Mouse (Mus musculus): Measurements from ENCODE around the gene Arap2. TPM values are rescaled to one million over a fixed set of nuclear protein-coding genes. Genes with fewer than 3 reads are reported as not detected.
"Not testable (repeated sequence)": the region's sequence is repeated elsewhere in the genome, so short reads cannot be mapped to it uniquely, and the experiment has no call there.

The Arap2 gene
- polyA plus RNA-seq, 1 experiment from 2014 or later, result 1.6 TPM

- H3K36me3 ChIP-seq, result no peaks in the 10 kb centered on the region
- H3K9me3 ChIP-seq, result no peaks in the 10 kb centered on the region
- H3K27me3 ChIP-seq, result peaks cover 4% of the 10 kb centered on the region; the same call in 1 of the 2 replicates
- ATAC-seq (ENCODE audit: low read depth), result no peak
- H3K27ac ChIP-seq (replicated peaks), result no peak overlapping the region
- peaks cover 7% of the 10 kb centered on the region; the same call in 1 of the 2 replicates for H3K4me1 ChIP-seq (replicated peaks)
- WGBS, result 79% methylated on average over 5 of the region's 5 CpGs
- H3K4me2 ChIP-seq, result no peak overlapping the region
- H3K4me3 ChIP-seq, result no peak overlapping the region
- no peak overlapping the region for H3K9ac ChIP-seq
Measured at GRCm38 (mm10) chr5:62764161-62764560, 1.8 kb downstream of the Arap2 start.

DNA sequence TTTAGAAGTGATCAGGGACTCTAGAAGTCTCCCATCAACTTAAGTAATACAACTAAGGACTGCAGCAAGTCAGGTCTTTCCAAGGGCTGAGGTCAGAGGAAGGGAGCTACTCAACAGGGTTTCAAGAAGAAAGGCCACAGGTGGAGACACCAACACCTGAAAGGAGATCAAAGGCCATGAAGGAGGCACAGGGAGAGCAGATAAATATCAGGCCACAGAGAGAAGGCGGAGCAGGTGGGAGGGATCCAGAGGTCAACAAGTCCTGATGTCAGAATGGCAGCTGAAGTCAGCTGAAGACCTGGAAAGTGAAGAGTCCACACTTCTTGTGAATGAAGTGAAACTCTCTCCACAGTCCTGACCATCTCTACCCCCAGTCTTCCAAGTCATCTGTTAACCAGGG, 2.9 kb downstream of the Arap2 start:
- no peak for ATAC-seq (ENCODE audit: low read depth)
- Histone ChIP-seq H3K36me3 (no peaks in the 10 kb centered on the region), H3K4me2 (no peak overlapping the region), H3K4me1 (replicated peaks) (peaks cover 7% of the 10 kb centered on the region; the same call in 1 of the 2 replicates), H3K9me3 (no peaks in the 10 kb centered on the region), H3K4me3 (no peak overlapping the region), H3K9ac (no peak overlapping the region), H3K27ac (replicated peaks) (no peak overlapping the region), H3K27me3 (peaks cover 4% of the 10 kb centered on the region; the same call in 1 of the 2 replicates)
- 90% methylated on average over 1 of the region's 1 CpGs for WGBS

DNA sequence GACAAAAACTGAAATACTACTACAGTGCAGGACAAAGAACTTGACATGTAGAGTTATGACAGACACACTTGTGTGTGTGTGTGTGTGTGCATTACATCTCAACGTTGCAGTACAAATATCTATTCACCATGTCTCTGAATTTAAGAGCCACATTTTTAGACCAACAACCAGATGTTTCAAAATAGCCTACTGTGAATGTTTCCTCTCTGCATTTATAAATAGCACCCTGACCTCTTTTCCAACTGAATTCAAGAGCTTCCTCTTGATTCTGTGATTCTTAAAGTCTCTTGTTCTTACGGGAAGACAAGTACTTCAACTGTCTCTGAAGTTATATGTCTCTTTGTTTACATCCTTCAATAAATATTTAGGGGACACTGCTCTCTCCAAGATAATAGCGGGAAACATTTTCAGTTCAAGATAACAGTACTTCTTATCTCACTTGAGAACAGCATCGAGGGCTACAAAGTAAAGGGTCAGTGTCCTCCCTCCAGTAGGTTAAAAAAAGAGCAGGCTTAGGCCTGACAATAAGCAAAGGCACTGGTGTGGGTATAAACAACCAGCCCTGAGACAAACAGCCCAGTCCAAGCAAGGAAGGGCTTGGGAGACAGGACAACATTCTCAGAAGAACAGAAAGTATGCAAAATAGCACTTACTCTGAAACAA, 3.5 kb downstream of the Arap2 start:
- H3K4me1 ChIP-seq (replicated peaks), result peaks cover 7% of the 10 kb centered on the region; the same call in 1 of the 2 replicates
- no peak overlapping the region for H3K4me2 ChIP-seq
- H3K36me3 ChIP-seq, result no peaks in the 10 kb centered on the region
- H3K4me3 ChIP-seq, result no peak overlapping the region
- peaks cover 4% of the 10 kb centered on the region; the same call in 1 of the 2 replicates for H3K27me3 ChIP-seq
- H3K27ac ChIP-seq (replicated peaks), result no peak overlapping the region
- ATAC-seq (ENCODE audit: low read depth), result no peak
- H3K9me3 ChIP-seq, result no peaks in the 10 kb centered on the region
- 67% methylated on average over 4 of the region's 4 CpGs for WGBS
- no peak overlapping the region for H3K9ac ChIP-seq

DNA sequence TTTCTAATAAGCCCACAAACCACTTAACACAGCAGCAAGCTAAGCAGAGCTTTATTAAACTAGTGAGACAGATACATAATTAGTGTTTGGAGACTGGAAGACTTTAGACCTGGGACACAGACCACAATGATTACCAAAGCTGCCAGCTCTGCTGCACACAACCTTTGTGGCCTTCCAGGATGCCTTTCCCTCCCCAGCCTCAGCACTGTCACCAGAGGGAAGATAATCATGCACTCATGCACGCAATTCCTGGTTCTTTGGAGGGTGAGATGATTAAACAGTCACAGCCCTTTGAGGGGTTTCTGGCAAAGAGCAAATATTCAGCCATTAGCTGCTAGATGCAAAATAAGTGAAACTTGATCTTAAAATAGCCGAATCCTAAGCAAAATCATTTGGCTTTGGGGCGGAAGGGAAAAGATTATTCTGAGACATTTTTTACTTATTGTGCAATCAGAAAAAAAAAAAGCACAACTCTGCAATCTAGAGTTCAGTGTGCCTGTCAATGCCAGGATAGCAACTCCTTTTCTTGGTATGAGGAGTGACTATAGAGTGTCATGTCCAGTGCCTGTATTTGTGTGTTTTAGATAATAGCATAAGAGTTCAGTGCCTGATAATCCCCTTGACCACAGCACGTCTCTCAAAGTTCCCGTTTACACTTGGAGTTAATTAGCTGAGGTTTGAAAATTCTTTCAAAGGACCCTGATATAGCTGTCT, 5.0 kb downstream of the Arap2 start:
- H3K9me3 ChIP-seq, result no peaks in the 10 kb centered on the region
- H3K9ac ChIP-seq, result no peak overlapping the region
- no peak for ATAC-seq (ENCODE audit: low read depth)
- no peak overlapping the region for H3K4me2 ChIP-seq
- no peak overlapping the region for H3K27ac ChIP-seq (replicated peaks)
- no peaks in the 10 kb centered on the region for H3K36me3 ChIP-seq
- WGBS, result 76% methylated on average over 5 of the region's 5 CpGs
- H3K4me3 ChIP-seq, result no peak overlapping the region
- H3K27me3 ChIP-seq, result 0 out of 2 replicates have a peak, but pooled peaks cover 4% of the 10 kb centered on the region
- peaks cover 3% of the 10 kb centered on the region; the same call in 1 of the 2 replicates for H3K4me1 ChIP-seq (replicated peaks)

DNA sequence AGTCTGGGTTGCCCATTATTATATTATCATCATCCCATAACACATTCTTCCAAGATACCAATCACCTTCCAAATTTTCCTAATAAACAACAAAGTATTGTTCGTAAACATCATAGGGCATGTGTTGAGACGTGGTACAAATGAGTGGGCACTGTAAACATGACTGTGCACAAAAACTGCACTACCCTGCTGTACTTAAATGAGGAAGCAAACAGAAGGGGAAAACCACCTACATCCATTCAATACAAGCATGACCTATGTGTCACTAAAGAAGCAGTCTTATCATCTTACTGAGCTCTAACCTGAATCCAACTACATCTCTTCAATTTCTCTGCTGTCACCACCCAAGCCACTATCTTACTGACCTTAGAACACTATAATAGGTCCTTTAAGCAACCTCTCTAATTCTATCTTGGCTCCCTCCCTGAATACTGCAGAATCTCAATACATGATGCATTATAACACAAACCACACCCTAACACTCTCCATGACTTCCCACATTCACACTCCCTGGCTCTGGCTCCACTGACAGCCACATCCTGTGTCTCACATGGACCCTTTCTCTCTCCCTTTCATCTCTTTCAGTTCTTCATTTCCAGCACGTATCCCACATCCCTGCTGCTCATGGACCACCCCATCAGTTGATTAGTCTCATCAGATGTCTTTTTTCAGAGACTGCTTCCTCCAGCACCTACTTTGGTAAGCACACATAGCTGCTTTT, 10.0 kb downstream of the Arap2 start:
- Histone ChIP-seq H3K9ac (no peak overlapping the region), H3K9me3 (no peaks in the 10 kb centered on the region), H3K27me3 (no peaks in the 10 kb centered on the region), H3K36me3 (no peaks in the 10 kb centered on the region), H3K4me2 (no peak overlapping the region), H3K27ac (replicated peaks) (no peak overlapping the region), H3K4me1 (replicated peaks) (no peaks in the 10 kb centered on the region; the same call in 1 of the 2 replicates), H3K4me3 (no peak overlapping the region)
- no peak for ATAC-seq (ENCODE audit: low read depth)
- WGBS, result 80% methylated on average over 3 of the region's 3 CpGs

DNA sequence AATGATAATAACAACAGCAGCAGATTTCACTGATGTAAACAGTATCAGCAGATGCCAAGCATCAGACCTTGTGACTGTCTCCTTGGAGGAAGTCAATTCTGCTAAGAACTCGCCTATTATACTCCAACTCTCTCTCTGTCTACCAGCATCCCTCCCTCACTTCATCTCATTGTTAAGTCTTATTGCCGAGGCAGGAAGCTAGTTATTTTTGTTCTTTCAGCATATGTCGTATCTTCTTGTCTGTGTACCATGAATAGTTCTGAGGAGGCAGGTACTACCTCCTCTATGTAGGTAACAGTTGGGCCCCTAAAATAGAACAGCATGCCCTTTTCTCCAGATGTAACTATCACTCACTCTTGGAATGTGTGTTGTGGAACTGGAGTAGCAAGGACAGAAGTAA, 13.0 kb downstream of the Arap2 start:
- no peak for ATAC-seq (ENCODE audit: low read depth)
- whole genome bisulfite sequencing, result 82% methylated on average over 3 of the region's 3 CpGs

DNA sequence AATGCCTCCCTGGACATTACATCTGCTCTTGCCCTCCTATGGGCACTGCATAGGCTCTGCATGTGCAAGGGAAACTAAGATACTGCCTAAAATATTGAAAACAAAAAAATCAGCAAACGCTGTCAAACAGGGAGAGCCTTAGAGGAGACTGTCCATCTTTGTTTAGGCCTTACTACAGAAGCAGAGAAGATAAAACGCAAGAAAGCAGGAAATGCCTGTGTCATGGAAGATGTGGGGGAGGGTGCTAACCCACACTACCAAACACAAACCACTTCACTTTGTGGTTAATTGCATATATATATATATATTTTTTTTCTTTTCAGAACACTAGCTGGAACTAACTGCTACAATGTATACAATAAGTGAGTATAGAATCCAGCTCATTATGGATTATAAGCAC, 14.3 kb downstream of the Arap2 start:
- no peak for ATAC-seq (ENCODE audit: low read depth)
- no peaks in the 10 kb centered on the region for H3K27me3 ChIP-seq
- H3K36me3 ChIP-seq, result no peaks in the 10 kb centered on the region
- no peaks in the 10 kb centered on the region for H3K4me1 ChIP-seq (replicated peaks)
- no peak overlapping the region for H3K4me2 ChIP-seq
- H3K4me3 ChIP-seq, result no peak overlapping the region
- WGBS, result 73% methylated on average over 2 of the region's 2 CpGs
- H3K9ac ChIP-seq, result no peak overlapping the region
- H3K27ac ChIP-seq (replicated peaks), result no peak overlapping the region
- no peaks in the 10 kb centered on the region for H3K9me3 ChIP-seq

More for the DNA sequence above, 13.0 kb downstream of the Arap2 start:
- Histone ChIP-seq H3K4me3 (no peak overlapping the region), H3K9me3 (no peaks in the 10 kb centered on the region), H3K9ac (no peak overlapping the region), H3K4me2 (no peak overlapping the region), H3K4me1 (replicated peaks) (no peaks in the 10 kb centered on the region), H3K27me3 (no peaks in the 10 kb centered on the region), H3K27ac (replicated peaks) (no peak overlapping the region), H3K36me3 (no peaks in the 10 kb centered on the region)

DNA sequence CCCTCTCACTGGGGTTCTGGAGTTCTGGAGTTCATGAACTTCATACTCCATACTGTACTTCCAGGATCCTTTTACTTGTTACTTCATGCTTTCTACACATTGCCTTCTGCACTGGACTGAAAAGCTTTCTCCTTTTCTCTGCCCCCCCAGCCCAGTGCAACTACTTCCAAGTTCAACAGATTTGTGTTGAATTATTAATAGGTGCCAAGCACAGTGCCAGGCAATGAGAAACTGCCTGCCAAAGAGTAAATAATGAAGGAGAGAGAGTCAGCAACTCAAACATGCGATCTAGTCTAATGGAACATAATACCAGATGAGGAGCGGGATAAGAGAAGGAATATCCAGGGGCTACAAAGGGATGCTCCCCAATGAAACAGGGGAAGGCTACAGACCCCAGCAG, 17.8 kb downstream of the Arap2 start:
- no peaks in the 10 kb centered on the region for H3K4me1 ChIP-seq (replicated peaks)
- H3K9me3 ChIP-seq, result no peaks in the 10 kb centered on the region
- no peak for ATAC-seq (ENCODE audit: low read depth)
- no peaks in the 10 kb centered on the region for H3K36me3 ChIP-seq
- H3K4me2 ChIP-seq, result no peak overlapping the region
- H3K9ac ChIP-seq, result no peak overlapping the region
- no peaks in the 10 kb centered on the region for H3K27me3 ChIP-seq
- no peak overlapping the region for H3K4me3 ChIP-seq
- no peak overlapping the region for H3K27ac ChIP-seq (replicated peaks)
- 89% methylated on average over 2 of the region's 2 CpGs for WGBS

DNA sequence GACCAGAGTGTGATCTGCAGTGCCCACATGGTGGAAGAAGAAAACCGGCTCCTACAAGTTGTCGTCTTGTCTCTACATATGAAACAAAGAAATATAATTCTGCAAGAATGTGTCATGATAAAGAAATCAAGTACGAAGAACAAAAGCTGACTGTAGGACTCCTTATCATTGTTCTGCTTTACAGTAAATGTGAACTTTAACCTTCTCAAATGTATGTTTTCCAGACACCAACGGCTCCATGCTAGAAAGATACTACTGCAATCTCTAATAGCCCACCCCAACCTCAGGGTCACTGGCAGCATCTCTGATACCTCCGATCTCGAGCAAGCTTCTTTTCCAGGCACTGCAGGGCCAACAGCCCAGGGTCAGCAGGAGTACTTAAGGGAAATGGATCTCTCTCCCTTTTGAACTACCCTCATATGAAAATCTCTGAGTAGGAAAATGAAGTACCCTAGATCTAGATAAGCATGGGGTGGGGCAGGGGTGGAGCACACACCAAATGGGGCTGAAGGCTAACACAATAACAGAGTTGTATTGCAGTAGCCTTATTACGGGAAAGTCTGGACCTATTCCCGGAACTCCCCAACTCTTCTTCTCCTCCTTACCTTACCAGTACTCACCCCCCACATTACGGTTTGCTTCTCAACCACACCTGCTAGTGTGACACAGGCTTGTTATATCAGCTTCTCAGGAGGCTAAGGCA, 22.6 kb downstream of the Arap2 start:
- no peaks in the 10 kb centered on the region for H3K4me1 ChIP-seq (replicated peaks)
- 93% methylated on average over 9 of the region's 9 CpGs for WGBS
- no peak overlapping the region for H3K4me3 ChIP-seq
- no peak overlapping the region for H3K9ac ChIP-seq
- no peak overlapping the region for H3K4me2 ChIP-seq
- no peaks in the 10 kb centered on the region for H3K27me3 ChIP-seq
- H3K27ac ChIP-seq (replicated peaks), result no peak overlapping the region
- no peak for ATAC-seq (ENCODE audit: low read depth)
- no peaks in the 10 kb centered on the region for H3K9me3 ChIP-seq
- no peaks in the 10 kb centered on the region for H3K36me3 ChIP-seq

- Histone ChIP-seq H3K4me1 (replicated peaks) (no peaks in the 10 kb centered on the region), H3K4me3 (no peak overlapping the region), H3K36me3 (no peaks in the 10 kb centered on the region), H3K9ac (no peak overlapping the region), H3K9me3 (no peaks in the 10 kb centered on the region), H3K27me3 (no peaks in the 10 kb centered on the region), H3K27ac (replicated peaks) (no peak overlapping the region), H3K4me2 (no peak overlapping the region)
- no peak for ATAC-seq (ENCODE audit: low read depth)
- 78% methylated on average over 9 of the region's 9 CpGs for WGBS
Measured at GRCm38 (mm10) chr5:62739451-62740415, 26.2 kb downstream of the Arap2 start.

- not testable (repeated sequence) for H3K27ac ChIP-seq (replicated peaks); ATAC-seq (ENCODE audit: low read depth); H3K4me3 ChIP-seq; H3K36me3 ChIP-seq; H3K4me2 ChIP-seq; H3K9ac ChIP-seq; H3K9me3 ChIP-seq; H3K4me1 ChIP-seq (replicated peaks); H3K27me3 ChIP-seq
- whole genome bisulfite sequencing, result 94% methylated on average over 7 of the region's 7 CpGs
Measured at GRCm38 (mm10) chr5:62730573-62730972, 35.4 kb downstream of the Arap2 start.

Data from neural tube, embryonic 13.5 days (tissue).